ENCODE assay signal across 8 mouse cellular contexts in the genomic region with DNA sequence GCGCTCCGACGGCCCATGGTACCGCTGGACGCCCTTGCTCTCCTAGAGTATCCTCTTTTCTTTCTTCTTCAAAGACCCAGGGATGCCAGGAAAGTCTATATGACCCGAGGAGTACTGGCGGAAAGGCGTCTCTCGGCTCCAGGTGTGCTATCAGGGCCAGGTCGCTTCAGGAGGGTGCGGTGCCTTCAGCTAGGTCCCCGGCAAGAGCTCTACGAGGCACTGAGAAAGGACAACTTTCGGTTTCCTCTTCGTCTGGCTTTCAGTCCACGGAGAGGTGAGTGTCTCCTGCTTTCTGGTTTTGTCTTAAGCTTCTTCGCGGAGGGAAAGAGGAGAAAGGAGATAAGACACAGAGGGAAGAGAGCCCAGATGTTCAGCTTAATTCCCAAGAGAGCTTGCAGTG. TPM values are rescaled to one million over a fixed set of nuclear protein-coding genes. Genes with fewer than 3 reads are reported as not detected.
DNase-seq lines count a peak whose midpoint lies in the region; ATAC-seq and TF ChIP-seq lines count a peak whose summit lies in the region.

No protein-coding gene starts in this region.

- DNase-seq in kidney, adult 2 months: peak; percentile 29
- DNase-seq in kidney, adult 11 months: no peak
- DNase-seq in ES-E14 (ENCODE audit: low read depth, low spot score): no peak
- DNase-seq in heart, postnatal 36 days: peak; percentile 21 to 45
- DNase-seq in right cerebral cortex, adult 2 months (ENCODE audit: low spot score in 2 of 2): no peak
- no peak for DNase-seq in layer of hippocampus, adult 9-10 months (ENCODE audit: low spot score)
- DNase-seq in adrenal gland, postnatal 25 days: no peak

- in situ Hi-C loops in ES-E14 (cut with MboI; ENCODE audit: low sequenced_read_pairs in 2 of 2, unreplicated experiment in 2 of 2): no loop called here

- TF ChIP-seq POLR2A in kidney, adult 2 months (IDR thresholded peaks at IDR 0.05; ENCODE audit: low read depth, low read length): no peak

- intact Hi-C loops in heart, postnatal 36 days (cut with DNase I): loop anchor here (5.0 kb wide), 1 partner anchor 92 kb away; no protein-coding TSS in a partner anchor

- no peaks in the 10 kb centered on the region for H3K27me3 ChIP-seq in kidney, adult 2 months (replicated peaks; ENCODE audit: control insufficient read depth, insufficient read depth, low read length)

- peak overlapping the region; percentile 52 for H3K27ac ChIP-seq in kidney, adult 2 months (ENCODE audit: insufficient read depth, low read depth, low read length)
- H3K27ac ChIP-seq in ES-E14 (ENCODE audit: insufficient read depth, low read depth, low read length, poor library complexity, severe bottlenecking): no peak overlapping the region

- H3K36me3 ChIP-seq in kidney, adult 2 months (ENCODE audit: control insufficient read depth, insufficient read depth, low read length): no peaks in the 10 kb centered on the region
- H3K36me3 ChIP-seq in ES-E14 (ENCODE audit: control insufficient read depth, insufficient read depth, low read length, poor library complexity, severe bottlenecking): peaks cover 3% of the 10 kb centered on the region; the same call in 1 of the 2 replicates

- TF ChIP-seq CTCF in kidney, adult 2 months (conservative IDR thresholded peaks at IDR 0.05; ENCODE audit: insufficient read depth, insufficient read length, low read depth, low read length): no peak

- H3K4me1 ChIP-seq in kidney, adult 2 months (ENCODE audit: control insufficient read depth, insufficient read depth, low read length): peaks cover 19% of the 10 kb centered on the region; the same call in 1 of the 2 replicates
- H3K4me1 ChIP-seq in ES-E14 (ENCODE audit: control insufficient read depth in 2 of 2, insufficient read depth in 2 of 2, low read length in 2 of 2, poor library complexity in 1 of 2): peaks cover 6 to 9% of the 10 kb centered on the region in 2 experiments; a peak in 3 of 4 replicates

- H3K9ac ChIP-seq in ES-E14 (ENCODE audit: insufficient read depth, low read depth, low read length, poor library complexity, severe bottlenecking): peak overlapping the region; percentile 64

- peak; percentile 22; the same call in 1 of the 2 replicates for ATAC-seq in megakaryocyte, adult 5-6 weeks (ENCODE audit: poor library complexity, severe bottlenecking)

- H3K4me3 ChIP-seq in kidney, adult 2 months (ENCODE audit: insufficient read depth, low read depth, low read length): peak overlapping the region; percentile 63
- H3K4me3 ChIP-seq in ES-E14 (ENCODE audit: insufficient read depth in 1 of 2, low read depth in 1 of 2, low read length in 2 of 2, poor library complexity in 1 of 2, severe bottlenecking in 1 of 2): peak overlapping the region; percentile 69 to 83

- no peaks in the 10 kb centered on the region for H3K9me3 ChIP-seq in ES-E14 (ENCODE audit: control insufficient read depth, insufficient read depth, low read depth, low read length)

- WGBS in kidney, adult 2 months: under 1% methylated on average over 18 of the region's 18 CpGs

TF ChIP-seq in ES-E14, 5 proteins besides CTCF, POLR2A, EP300 and RAD21:
- TF ChIP-seq HCFC1 (IDR thresholded peaks at IDR 0.05; ENCODE audit: borderline replicate concordance, insufficient read depth, low read length) (no peak), ZC3H11A (IDR thresholded peaks at IDR 0.05; ENCODE audit: borderline replicate concordance, low read depth, low read length) (no peak), CHD2 (IDR thresholded peaks at IDR 0.05; ENCODE audit: low read depth, low read length) (no peak)
TF ChIP-seq in ES-E14: peak in this region for 0.

RNA-seq across cellular contexts. Expression of a gene that starts 1.4 kb away (rescaled TPM):
- polyA plus RNA-seq in kidney, adult 2 months (2012; rRNA removed): 12.3 and 14.1 TPM in 2 replicates
- total RNA-seq in ES-E14 (2012; rRNA removed): 13.8 and 42.4 TPM in 2 replicates
- 1 to 10 TPM; 6.2 to 7.0 TPM for total RNA-seq in heart, postnatal 36 days (2021)
- not detected in 2 replicates for total RNA-seq in megakaryocyte, adult 5-6 weeks (2015)
- total RNA-seq in megakaryocyte, adult 5-6 weeks (2017): 0.11 TPM in 1 of 2 replicates, not detected in the other
- total RNA-seq in adrenal gland, postnatal 25 days (2021): 5.9 and 6.7 TPM in 2 replicates

RNA-seq across cellular contexts. Expression of a gene that starts 20.8 kb away (rescaled TPM):
- 11.7 and 12.3 TPM in 2 replicates for polyA plus RNA-seq in kidney, adult 2 months (2012; rRNA removed)
- 7.1 and 9.2 TPM in 2 replicates for total RNA-seq in ES-E14 (2012; rRNA removed)
- 10 to 100 TPM; 11.4 to 11.9 TPM for total RNA-seq in heart, postnatal 36 days (2021)
- total RNA-seq in megakaryocyte, adult 5-6 weeks (2015): 10.8 and 11.8 TPM in 2 replicates
- total RNA-seq in megakaryocyte, adult 5-6 weeks (2017): 13.0 and 16.6 TPM in 2 replicates
- total RNA-seq in adrenal gland, postnatal 25 days (2021): 20.6 and 27.4 TPM in 2 replicates

Comparison
In these comparisons a context has a peak if more than half of its experiments do, and no peak if none do; other contexts are left out.
1. DNase-seq: peak in kidney, adult 2 months (single experiment) and heart, postnatal 36 days (2 of 2); none in kidney, adult 11 months (single experiment), ES-E14 (single experiment), right cerebral cortex, adult 2 months (0 of 2), layer of hippocampus, adult 9-10 months (single experiment) and adrenal gland, postnatal 25 days (single experiment).